Mouse (Mus musculus): Measurements from ENCODE around the gene Spata13. TPM values are rescaled to one million over a fixed set of nuclear protein-coding genes. Genes with fewer than 3 reads are reported as not detected.

Spata13 gene
- total and polyA plus RNA-seq, 2 experiments from 2014 or later: 13.9 to 50.9 TPM

DNA sequence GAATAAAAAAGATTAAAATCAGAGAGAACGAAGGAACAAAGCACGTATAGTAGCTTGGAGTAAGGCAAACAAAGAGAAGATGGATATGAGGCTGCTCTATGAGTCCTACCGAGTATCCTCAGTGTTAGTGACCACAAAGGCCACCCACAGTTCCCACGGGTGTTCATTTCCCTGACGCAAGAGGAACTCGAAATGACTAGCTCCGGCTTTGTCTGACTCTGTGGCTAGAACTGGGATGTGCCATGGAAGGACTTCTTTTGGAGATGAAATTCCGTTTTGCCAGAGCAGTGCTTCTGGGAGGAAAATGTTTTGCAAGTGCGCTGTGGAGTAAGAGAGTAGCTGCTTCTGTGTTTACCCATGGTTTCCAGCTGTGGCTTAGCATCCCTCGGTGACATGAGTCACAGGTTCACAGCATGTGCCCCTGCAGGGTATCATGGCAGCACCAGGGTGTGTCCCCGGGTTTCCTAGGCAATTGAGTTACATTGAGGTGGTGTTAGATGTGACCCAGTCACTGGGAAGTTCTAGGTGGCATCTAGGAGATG lies 78.6 kb downstream of the Spata13 start:
- Histone ChIP-seq H3K36me3 (replicated peaks; ENCODE audit: control insufficient read depth, insufficient read depth, low read length) (no peaks in the 10 kb centered on the region; the same call in 1 of the 2 replicates), H3K4me2 (ENCODE audit: low read depth, low read length) (no peak overlapping the region), H3K4me1 (ENCODE audit: control insufficient read depth, insufficient read depth) (no peaks in the 10 kb centered on the region), H3K27ac (ENCODE audit: low read depth) (no peak overlapping the region), H3K9ac (replicated peaks; ENCODE audit: low read depth, low read length) (no peak overlapping the region), H3K4me3 (ENCODE audit: low read depth, low read length) (no peak overlapping the region), H3K27me3 (ENCODE audit: control insufficient read depth, insufficient read depth, low read length) (no peaks in the 10 kb centered on the region), H3K9me3 (replicated peaks; ENCODE audit: control insufficient read depth, low read length) (no peaks in the 10 kb centered on the region)
- WGBS: 85% methylated on average over 11 of the region's 11 CpGs
- DNase-seq (ENCODE audit: low spot score) (no peak), ATAC-seq (ENCODE audit: insufficient read depth, low read depth) (no peak)
- TF ChIP-seq CTCF (IDR thresholded peaks at IDR 0.05; ENCODE audit: low read depth) (no peak), EP300 (IDR thresholded peaks at IDR 0.05; ENCODE audit: low read depth) (no peak)

DNA sequence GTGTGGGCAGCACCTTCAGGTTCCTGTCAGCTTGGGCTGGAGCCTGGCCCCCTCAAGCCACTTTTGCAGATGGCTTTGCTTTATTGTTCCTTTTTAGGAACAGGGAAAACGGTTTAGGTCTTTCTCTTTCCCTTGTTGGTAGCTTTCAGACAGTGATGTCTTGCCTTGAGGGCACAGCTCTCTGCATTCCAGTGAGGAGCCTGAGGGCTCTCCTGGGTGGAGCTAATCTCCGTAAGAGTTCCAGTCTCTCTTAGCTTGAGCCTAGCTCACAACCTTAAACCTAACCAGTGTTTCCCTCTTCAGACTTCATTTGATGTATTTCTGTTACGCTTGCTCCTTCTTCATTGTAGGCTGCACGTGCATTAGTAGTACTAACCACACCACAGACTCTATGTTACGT lies 81.9 kb downstream of the Spata13 start:
- ATAC-seq (ENCODE audit: insufficient read depth, low read depth): no peak

DNA sequence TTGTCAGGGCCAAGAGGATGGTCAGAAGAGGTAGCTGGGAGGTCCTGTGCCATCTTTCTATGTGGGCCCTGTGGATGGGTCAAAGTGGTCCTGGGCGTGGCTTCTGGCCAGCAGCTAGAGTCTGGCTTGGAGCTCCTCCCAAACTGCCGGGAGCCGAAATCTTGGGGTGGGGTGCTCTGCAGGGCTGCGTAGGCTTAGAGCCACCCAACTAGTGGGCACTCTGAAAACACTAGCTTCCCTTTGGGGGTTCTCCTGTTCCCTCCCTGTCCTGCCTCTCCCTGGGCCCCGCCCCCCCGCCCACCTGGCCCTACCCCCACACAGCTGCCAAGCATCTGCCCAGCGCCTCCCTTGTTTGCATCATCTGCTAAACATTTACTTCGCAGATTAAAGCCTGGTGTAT lies 87.5 kb downstream of the Spata13 start:
- no peaks in the 10 kb centered on the region for H3K36me3 ChIP-seq (replicated peaks; ENCODE audit: control insufficient read depth, insufficient read depth, low read length)
- DNase-seq (ENCODE audit: low spot score): no peak
- no peak overlapping the region for H3K4me2 ChIP-seq (ENCODE audit: low read depth, low read length)
- ATAC-seq (ENCODE audit: insufficient read depth, low read depth): 0 out of 2 replicates have a peak, but pooled peaks have one; percentile 13
- H3K27ac ChIP-seq (ENCODE audit: low read depth): peak overlapping the region; percentile 3; the same call in 1 of the 2 replicates
- peaks cover 4% of the 10 kb centered on the region; the same call in 1 of the 2 replicates for H3K4me1 ChIP-seq (ENCODE audit: control insufficient read depth, insufficient read depth)
- H3K9ac ChIP-seq (replicated peaks; ENCODE audit: low read depth, low read length): no peak overlapping the region
- WGBS: 66% methylated on average over 8 of the region's 8 CpGs
- no peaks in the 10 kb centered on the region for H3K9me3 ChIP-seq (replicated peaks; ENCODE audit: control insufficient read depth, low read length)
- H3K27me3 ChIP-seq (ENCODE audit: control insufficient read depth, insufficient read depth, low read length): no peaks in the 10 kb centered on the region
- no peak overlapping the region for H3K4me3 ChIP-seq (ENCODE audit: low read depth, low read length)
- TF ChIP-seq CTCF (IDR thresholded peaks at IDR 0.05; ENCODE audit: low read depth): no peak
- no peak for TF ChIP-seq EP300 (IDR thresholded peaks at IDR 0.05; ENCODE audit: low read depth)

More for the DNA sequence above, 81.9 kb downstream of the Spata13 start:
- no peak overlapping the region for H3K4me2 ChIP-seq (ENCODE audit: low read depth, low read length)
- WGBS: 71% methylated on average over 5 of the region's 5 CpGs
- H3K27ac ChIP-seq (ENCODE audit: low read depth): no peak overlapping the region
- H3K9me3 ChIP-seq (replicated peaks; ENCODE audit: control insufficient read depth, low read length): no peaks in the 10 kb centered on the region
- no peak for TF ChIP-seq EP300 (IDR thresholded peaks at IDR 0.05; ENCODE audit: low read depth)
- TF ChIP-seq CTCF (IDR thresholded peaks at IDR 0.05; ENCODE audit: low read depth): no peak
- H3K9ac ChIP-seq (replicated peaks; ENCODE audit: low read depth, low read length): no peak overlapping the region
- no peaks in the 10 kb centered on the region for H3K27me3 ChIP-seq (ENCODE audit: control insufficient read depth, insufficient read depth, low read length)
- no peaks in the 10 kb centered on the region for H3K4me1 ChIP-seq (ENCODE audit: control insufficient read depth, insufficient read depth)
- H3K4me3 ChIP-seq (ENCODE audit: low read depth, low read length): no peak overlapping the region
- DNase-seq (ENCODE audit: low spot score): no peak
- H3K36me3 ChIP-seq (replicated peaks; ENCODE audit: control insufficient read depth, insufficient read depth, low read length): no peaks in the 10 kb centered on the region; the same call in 1 of the 2 replicates

- Histone ChIP-seq H3K4me3 (ENCODE audit: low read depth, low read length) (no peak overlapping the region), H3K4me1 (ENCODE audit: control insufficient read depth, insufficient read depth) (peaks cover 10% of the 10 kb centered on the region; the same call in 1 of the 2 replicates), H3K27ac (ENCODE audit: low read depth) (no peak overlapping the region; the same call in 1 of the 2 replicates), H3K27me3 (ENCODE audit: control insufficient read depth, insufficient read depth, low read length) (no peaks in the 10 kb centered on the region), H3K9me3 (replicated peaks; ENCODE audit: control insufficient read depth, low read length) (no peaks in the 10 kb centered on the region), H3K9ac (replicated peaks; ENCODE audit: low read depth, low read length) (no peak overlapping the region), H3K36me3 (replicated peaks; ENCODE audit: control insufficient read depth, insufficient read depth, low read length) (no peaks in the 10 kb centered on the region), H3K4me2 (ENCODE audit: low read depth, low read length) (no peak overlapping the region)
- no peak for TF ChIP-seq EP300 (IDR thresholded peaks at IDR 0.05; ENCODE audit: low read depth)
- TF ChIP-seq CTCF (IDR thresholded peaks at IDR 0.05; ENCODE audit: low read depth): no peak
- DNase-seq (ENCODE audit: low spot score): no peak
- ATAC-seq (ENCODE audit: insufficient read depth, low read depth): no peak
- 68% methylated on average over 3 of the region's 3 CpGs for WGBS
Measured at GRCm38 (mm10) chr14:60721938-60722337, 88.1 kb downstream of the Spata13 start.

- peak; percentile 53 for DNase-seq (ENCODE audit: low spot score)
- ATAC-seq (ENCODE audit: insufficient read depth, low read depth): peak; percentile 86
- no peak for TF ChIP-seq CTCF (IDR thresholded peaks at IDR 0.05; ENCODE audit: low read depth)
- no peak for TF ChIP-seq EP300 (IDR thresholded peaks at IDR 0.05; ENCODE audit: low read depth)
- peaks cover 11% of the 10 kb centered on the region for H3K4me1 ChIP-seq (ENCODE audit: control insufficient read depth, insufficient read depth)
- H3K9ac ChIP-seq (replicated peaks; ENCODE audit: low read depth, low read length): no peak overlapping the region
- H3K9me3 ChIP-seq (replicated peaks; ENCODE audit: control insufficient read depth, low read length): no peaks in the 10 kb centered on the region
- peak overlapping the region; percentile 12 for H3K27ac ChIP-seq (ENCODE audit: low read depth)
- WGBS: 21% methylated on average over 6 of the region's 6 CpGs
- H3K36me3 ChIP-seq (replicated peaks; ENCODE audit: control insufficient read depth, insufficient read depth, low read length): 0 out of 2 replicates have a peak, but pooled peaks cover 3% of the 10 kb centered on the region
- no peak overlapping the region for H3K4me3 ChIP-seq (ENCODE audit: low read depth, low read length)
- no peak overlapping the region for H3K4me2 ChIP-seq (ENCODE audit: low read depth, low read length)
- no peaks in the 10 kb centered on the region for H3K27me3 ChIP-seq (ENCODE audit: control insufficient read depth, insufficient read depth, low read length)
Measured at GRCm38 (mm10) chr14:60726091-60726490, 92.3 kb downstream of the Spata13 start.

DNA sequence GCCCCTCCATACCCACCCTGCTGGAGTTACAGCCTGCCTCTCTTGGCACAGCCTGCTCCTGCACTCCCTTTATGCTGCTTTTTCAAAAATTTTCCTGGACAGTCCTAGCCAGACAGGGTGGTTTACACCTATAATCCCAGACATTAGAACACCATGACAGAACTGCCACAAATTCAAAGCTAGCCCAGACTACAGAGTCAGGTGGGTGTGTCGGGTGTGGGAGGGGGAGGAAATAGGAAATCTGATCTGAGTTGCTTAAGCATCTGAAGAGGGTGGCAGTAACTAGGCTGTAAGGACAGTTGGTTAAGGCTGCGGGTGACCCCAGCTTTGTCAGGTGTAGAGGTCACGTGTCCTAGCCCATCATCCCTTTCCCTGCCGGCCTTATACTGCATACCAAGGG lies 93.3 kb downstream of the Spata13 start:
- no peak overlapping the region for H3K4me2 ChIP-seq (ENCODE audit: low read depth, low read length)
- H3K36me3 ChIP-seq (replicated peaks; ENCODE audit: control insufficient read depth, insufficient read depth, low read length): 0 out of 2 replicates have a peak, but pooled peaks cover 3% of the 10 kb centered on the region
- no peaks in the 10 kb centered on the region for H3K27me3 ChIP-seq (ENCODE audit: control insufficient read depth, insufficient read depth, low read length)
- H3K4me1 ChIP-seq (ENCODE audit: control insufficient read depth, insufficient read depth): peaks cover 11% of the 10 kb centered on the region
- ATAC-seq (ENCODE audit: insufficient read depth, low read depth) (no peak), DNase-seq (ENCODE audit: low spot score) (no peak)
- no peak overlapping the region for H3K4me3 ChIP-seq (ENCODE audit: low read depth, low read length)
- H3K27ac ChIP-seq (ENCODE audit: low read depth): peak overlapping the region; percentile 12
- WGBS: 40% methylated on average over 4 of the region's 4 CpGs
- H3K9ac ChIP-seq (replicated peaks; ENCODE audit: low read depth, low read length): no peak overlapping the region
- no peaks in the 10 kb centered on the region for H3K9me3 ChIP-seq (replicated peaks; ENCODE audit: control insufficient read depth, low read length)
- TF ChIP-seq EP300 (IDR thresholded peaks at IDR 0.05; ENCODE audit: low read depth): no peak
- no peak for TF ChIP-seq CTCF (IDR thresholded peaks at IDR 0.05; ENCODE audit: low read depth)

Measured in heart, postnatal 0 days (tissue).